Mouse (Mus musculus) spleen, adult 2 months (tissue): ENCODE results near the gene Gtsf1. TPM values are rescaled to one million over a fixed set of nuclear protein-coding genes. Genes with fewer than 3 reads are reported as not detected.

Experiments
- DNase-seq, 2 experiments: peaks; one replicate each; pipeline versions ENCODE4 v3.0.0 to v3.0.0-alpha.2; 2012 to 2021; ENCODE audit warnings: low spot score in 2 of 2, low read depth in 1 of 2
- H3K27ac ChIP-seq: fragments of 200-500 bp; 2 replicates; pipeline ENCODE4 v1.5.1; 2012; ENCODE audit warnings: low read length, inconsistent platforms; ENCODE audit not compliant: insufficient read depth
- H3K27me3 ChIP-seq: fragments of 200-500 bp; 2 replicates; pipeline ENCODE4 v1.6.1; 2012; ENCODE audit warnings: mild to moderate bottlenecking, moderate library complexity, low read length, inconsistent platforms; ENCODE audit not compliant: control insufficient read depth, insufficient read depth
- H3K36me3 ChIP-seq: fragments of 200-500 bp; 2 replicates; pipeline ENCODE4 v1.6.1; 2012; ENCODE audit warnings: mild to moderate bottlenecking, low read length, inconsistent platforms; ENCODE audit not compliant: control insufficient read depth, insufficient read depth
- H3K4me1 ChIP-seq: fragments of 200-500 bp; 2 replicates; pipeline ENCODE4 v1.6.1; 2011; ENCODE audit warnings: inconsistent platforms; ENCODE audit not compliant: control insufficient read depth, insufficient read depth, insufficient read length
- H3K4me3 ChIP-seq: fragments of 200-500 bp; 2 replicates; pipeline ENCODE4 v1.5.1; 2011; ENCODE audit warnings: mild to moderate bottlenecking, inconsistent platforms; ENCODE audit not compliant: insufficient read depth, insufficient read length; ENCODE audit errors: extremely low read depth
- CTCF ChIP-seq: fragments of 200-500 bp; IDR thresholded peaks from 2 replicates; pipeline ENCODE4 v1.5.1; 2011; ENCODE audit warnings: mild to moderate bottlenecking, inconsistent platforms; ENCODE audit not compliant: insufficient read depth, insufficient read length, insufficient replicate concordance; ENCODE audit errors: extremely low read depth
- POLR2A ChIP-seq: fragments of 200-500 bp; IDR thresholded peaks from 2 replicates; pipeline ENCODE4 v1.6.1; 2011; ENCODE audit warnings: low read depth, low read length, inconsistent platforms
- WGBS: fragments of 180-500 bp; shearing (Covaris S2); methylation state at CpG from one replicate; pipeline ENCODE4 v1.1.7; 2018; 5-methylcytosine and 5-hydroxymethylcytosine counted together
- polyA plus RNA-seq: library from polyadenylated mRNA; depleted of rRNA; stranded (reverse); fragments of >200 nt; gene quantifications from 2 replicates; pipeline ENCODE4 v1.2.3, GENCODE M21; 2012

The Gtsf1 gene
- polyA plus RNA-seq, 1 experiment = not detected

GRCm38 (mm10) chr15:103371208-103371607 is 59.1 kb downstream of the Gtsf1 start:
- no peaks in the 10 kb centered on the region for H3K36me3 ChIP-seq
- H3K4me1 ChIP-seq = no peaks in the 10 kb centered on the region
- H3K27me3 ChIP-seq = peaks cover 6% of the 10 kb centered on the region
- no peak overlapping the region for H3K4me3 ChIP-seq
- no peak for TF ChIP-seq CTCF
- DNase-seq = no peak
- no peak overlapping the region for H3K27ac ChIP-seq
- 55% methylated on average over 2 of the region's 2 CpGs for WGBS

GRCm38 (mm10) chr15:103370462-103370861 is 59.8 kb downstream of the Gtsf1 start:
- peaks cover 7% of the 10 kb centered on the region for H3K27me3 ChIP-seq
- H3K27ac ChIP-seq = no peak overlapping the region
- no peak overlapping the region for H3K4me3 ChIP-seq
- H3K4me1 ChIP-seq = no peaks in the 10 kb centered on the region
- no peak for DNase-seq
- no peaks in the 10 kb centered on the region for H3K36me3 ChIP-seq
- 29% methylated on average over 4 of the region's 4 CpGs for WGBS
- TF ChIP-seq CTCF (no peak), POLR2A (no peak)

GRCm38 (mm10) chr15:103369123-103369522 is 61.1 kb downstream of the Gtsf1 start:
- no peak for TF ChIP-seq CTCF
- no peak for TF ChIP-seq POLR2A
- Histone ChIP-seq H3K4me1 (no peaks in the 10 kb centered on the region), H3K27me3 (peaks cover 7% of the 10 kb centered on the region), H3K4me3 (no peak overlapping the region), H3K27ac (no peak overlapping the region), H3K36me3 (no peaks in the 10 kb centered on the region)
- no peak for DNase-seq
- 85% methylated on average over 1 of the region's 1 CpGs for WGBS

- no peaks in the 10 kb centered on the region for H3K4me1 ChIP-seq
These were observed 61.9 kb downstream of the Gtsf1 start for GRCm38 (mm10) chr15:103368179-103368940.

GRCm38 (mm10) chr15:103366376-103367149 is 63.7 kb downstream of the Gtsf1 start, which contains the start of gene Itga5:
Itga5 (minus strand) TSS chr15:103366763.
- peaks cover 2% of the 10 kb centered on the region; the same call in 1 of the 2 replicates for H3K4me1 ChIP-seq
- peak within 1 kb of the TSS; percentile 58 for H3K4me3 ChIP-seq

More at GRCm38 (mm10) chr15:103368179-103368940, 61.9 kb downstream of the Gtsf1 start:
- H3K4me3 ChIP-seq = no peak overlapping the region
- H3K36me3 ChIP-seq = no peaks in the 10 kb centered on the region
- TF ChIP-seq POLR2A (no peak), CTCF (no peak)
- H3K27me3 ChIP-seq = peaks cover 7% of the 10 kb centered on the region
- DNase-seq = no peak
- WGBS = 92% methylated on average over 4 of the region's 4 CpGs
- H3K27ac ChIP-seq = no peak overlapping the region

GRCm38 (mm10) chr15:103365471-103366375 is 64.5 kb downstream of the Gtsf1 start:
- Histone ChIP-seq H3K27ac (peak overlapping the region; percentile 4; the same call in 1 of the 2 replicates), H3K4me3 (peak overlapping the region; percentile 58), H3K27me3 (peaks cover 7% of the 10 kb centered on the region), H3K36me3 (no peaks in the 10 kb centered on the region), H3K4me1 (peaks cover 8% of the 10 kb centered on the region; the same call in 1 of the 2 replicates)
- no peak for TF ChIP-seq POLR2A
- TF ChIP-seq CTCF = no peak
- 2% methylated on average over 51 of the region's 51 CpGs for WGBS
- peak in 1 of 2 experiments; percentile 28 for DNase-seq

More at GRCm38 (mm10) chr15:103366376-103367149, 63.7 kb downstream of the Gtsf1 start, which contains the start of gene Itga5:
- WGBS = 4% methylated on average over 50 of the region's 51 CpGs
- DNase-seq = no peak
- no peaks in the 10 kb centered on the region for H3K36me3 ChIP-seq
- TF ChIP-seq POLR2A (no peak), CTCF (no peak)
- peak within 1 kb of the TSS; percentile 16; the same call in 1 of the 2 replicates for H3K27ac ChIP-seq
- H3K27me3 ChIP-seq = peaks cover 7% of the 10 kb centered on the region
